Mouse (Mus musculus): ENCODE data around the gene Fadd.

Fadd gene

GRCm38 (mm10) chr7:144527723-144528221, 54.5 kb downstream of the Fadd start:
- DNase-seq = peak; percentile 58 to 69

Measured in cerebellum, adult 18-20 months (tissue).